ENCODE assay signal across 12 mouse cellular contexts in genomic region chr4:46445237-46445945, GRCm38 (mm10). TPM values are rescaled to one million over a fixed set of nuclear protein-coding genes. Genes with fewer than 3 reads are reported as not detected.
DNase-seq lines count a peak whose midpoint lies in the region; ATAC-seq and TF ChIP-seq lines count a peak whose summit lies in the region.
"Had no signal": no experiment of that assay in that cellular context is flagged by ENCODE, and none has a peak within 500 bp of the region (broad histone marks: within the 10 kb centered on the region; RNA-seq: fewer than 3 reads in every experiment).

No protein-coding gene starts in this region.

- TF ChIP-seq POLR2A in cerebellum, adult 2 months (IDR thresholded peaks at IDR 0.05; ENCODE audit: borderline replicate concordance, insufficient read depth, low read length), result no peak; the same call in 1 of the 2 replicates

- no peaks in the 10 kb centered on the region for H3K36me3 ChIP-seq in kidney, embryonic 16.5 days (ENCODE audit: insufficient read depth, low read length)
- no peaks in the 10 kb centered on the region for H3K36me3 ChIP-seq in intestine, postnatal 0 days (ENCODE audit: control insufficient read depth, insufficient read depth)
- H3K36me3 ChIP-seq: heart, embryonic 12.5 days had no signal

- no peak overlapping the region for H3K4me2 ChIP-seq in kidney, embryonic 16.5 days (replicated peaks; ENCODE audit: low read depth, low read length)
- H3K4me2 ChIP-seq in intestine, postnatal 0 days (replicated peaks; ENCODE audit: low read depth), result no peak overlapping the region
- H3K4me2 ChIP-seq: heart, embryonic 12.5 days had no signal

- ATAC-seq in kidney, embryonic 16.5 days (ENCODE audit: low FRiP score, low TSS enrichment), result peak; percentile 39; the same call in 1 of the 2 replicates
- peak; percentile 72 for ATAC-seq in intestine, postnatal 0 days
- ATAC-seq: CD4-positive, CD25-positive, alpha-beta regulatory T cell, adult 4 months had no signal

- 0 out of 2 replicates have a peak overlapping the region, but pooled peaks have one; percentile 31 for H3K9ac ChIP-seq in kidney, embryonic 16.5 days (replicated peaks; ENCODE audit: low read length)
- no peak overlapping the region for H3K9ac ChIP-seq in intestine, postnatal 0 days (ENCODE audit: low read depth, low read length)
- H3K9ac ChIP-seq: heart, embryonic 12.5 days had no signal

- no peak for TF ChIP-seq CTCF in cerebellum, adult 2 months (IDR thresholded peaks at IDR 0.05; ENCODE audit: borderline replicate concordance, insufficient read depth, low read depth, low read length)
- TF ChIP-seq CTCF in intestine, postnatal 0 days (IDR thresholded peaks at IDR 0.05; ENCODE audit: low read depth), result no peak

- DNase-seq in kidney, adult 9 months, result no peak
- DNase-seq in ES-CJ7 (ENCODE audit: low read depth, low spot score), result peak; percentile 29
- DNase-seq in cerebellum, adult 2 months, result peak; percentile 80 to 89
- no peak for DNase-seq in testis, postnatal 14 days (ENCODE audit: low spot score)
- no peak for DNase-seq in right cerebral cortex, adult 18-20 months
- no peak for DNase-seq in embryo, embryonic 11 days
- DNase-seq: kidney, adult 2 months had no signal

- H3K27me3 ChIP-seq in kidney, embryonic 16.5 days (ENCODE audit: insufficient read depth, low read length), result no peaks in the 10 kb centered on the region
- no peaks in the 10 kb centered on the region for H3K27me3 ChIP-seq in cerebellum, adult 2 months (ENCODE audit: control insufficient read depth, insufficient read depth, low read length)
- H3K27me3 ChIP-seq in intestine, postnatal 0 days (replicated peaks; ENCODE audit: control insufficient read depth, insufficient read depth, low read length), result no peaks in the 10 kb centered on the region
- H3K27me3 ChIP-seq: heart, embryonic 12.5 days had no signal

- no peak overlapping the region for H3K4me3 ChIP-seq in kidney, embryonic 16.5 days (ENCODE audit: low read length)
- peak overlapping the region; percentile 1 for H3K4me3 ChIP-seq in cerebellum, adult 2 months (replicated peaks; ENCODE audit: insufficient read depth, low read depth, low read length)
- H3K4me3 ChIP-seq in intestine, postnatal 0 days (ENCODE audit: low read depth, low read length), result no peak overlapping the region
- H3K4me3 ChIP-seq: heart, embryonic 12.5 days had no signal

- WGBS in kidney, embryonic 16.5 days, result 35% methylated on average over 9 of the region's 9 CpGs
- 11% methylated on average over 9 of the region's 9 CpGs for WGBS in cerebellum, adult 2 months
- WGBS in intestine, postnatal 0 days, result 41% methylated on average over 9 of the region's 9 CpGs

- peaks cover 3% of the 10 kb centered on the region; the same call in 1 of the 2 replicates for H3K4me1 ChIP-seq in kidney, embryonic 16.5 days (ENCODE audit: insufficient read depth, low read length)
- H3K4me1 ChIP-seq in cerebellum, adult 2 months (ENCODE audit: control insufficient read depth, insufficient read depth, low read length), result peaks cover 28% of the 10 kb centered on the region
- 0 out of 2 replicates have a peak, but pooled peaks cover under 1% of the 10 kb centered on the region for H3K4me1 ChIP-seq in intestine, postnatal 0 days (replicated peaks; ENCODE audit: control insufficient read depth, insufficient read depth, low read length)

- H3K9me3 ChIP-seq in kidney, embryonic 16.5 days (ENCODE audit: low read length), result no peaks in the 10 kb centered on the region
- no peaks in the 10 kb centered on the region for H3K9me3 ChIP-seq in intestine, postnatal 0 days (ENCODE audit: control insufficient read depth)
- H3K9me3 ChIP-seq: heart, embryonic 12.5 days had no signal

- H3K27ac ChIP-seq in kidney, embryonic 16.5 days (ENCODE audit: low read length), result no peak overlapping the region
- H3K27ac ChIP-seq in cerebellum, adult 2 months (ENCODE audit: insufficient read depth, low read length), result peak overlapping the region; percentile 94
- no peak overlapping the region; the same call in 1 of the 2 replicates for H3K27ac ChIP-seq in intestine, postnatal 0 days (ENCODE audit: low read depth, low read length)
- H3K27ac ChIP-seq: macrophage had no signal

RNA-seq across cellular contexts. Expression of gene Anp32b, which starts 5.3 kb away (rescaled TPM):
- 284 and 308 TPM in 2 replicates for polyA plus RNA-seq in kidney, embryonic 16.5 days (2015; fragmentation: Nextera tagmentation; extraction: Ambion mirVana)
- 44.9 and 51.8 TPM in 2 replicates for polyA plus RNA-seq in cerebellum, adult 2 months (2012; rRNA removed)
- polyA plus RNA-seq in intestine, postnatal 0 days (2015; fragmentation: Nextera tagmentation; extraction: Ambion mirVana), result 98.5 and 105 TPM in 2 replicates

RNA-seq across cellular contexts. Expression of gene Hemgn, which starts 32.1 kb away (rescaled TPM):
- 1.4 and 1.5 TPM in 2 replicates for polyA plus RNA-seq in kidney, embryonic 16.5 days (2015; fragmentation: Nextera tagmentation; extraction: Ambion mirVana)
- polyA plus RNA-seq in cerebellum, adult 2 months (2012; rRNA removed), result 0.14 and 0.16 TPM in 2 replicates
- polyA plus RNA-seq in intestine, postnatal 0 days (2015; fragmentation: Nextera tagmentation; extraction: Ambion mirVana), result 0.21 and 0.22 TPM in 2 replicates
- polyA plus RNA-seq: macrophage had no signal

RNA-seq across cellular contexts. Expression of gene Nans, which starts 43.7 kb away (rescaled TPM):
- polyA plus RNA-seq in kidney, embryonic 16.5 days (2015; fragmentation: Nextera tagmentation; extraction: Ambion mirVana), result 75.7 and 78.5 TPM in 2 replicates
- 29.0 and 30.3 TPM in 2 replicates for polyA plus RNA-seq in cerebellum, adult 2 months (2012; rRNA removed)
- 67.4 and 81.3 TPM in 2 replicates for polyA plus RNA-seq in intestine, postnatal 0 days (2015; fragmentation: Nextera tagmentation; extraction: Ambion mirVana)

RNA-seq across cellular contexts. Expression of gene Trmo, which starts 56.2 kb away (rescaled TPM):
- polyA plus RNA-seq in kidney, embryonic 16.5 days (2015; fragmentation: Nextera tagmentation; extraction: Ambion mirVana), result 11.8 and 12.3 TPM in 2 replicates
- 7.7 and 8.1 TPM in 2 replicates for polyA plus RNA-seq in cerebellum, adult 2 months (2012; rRNA removed)
- polyA plus RNA-seq in intestine, postnatal 0 days (2015; fragmentation: Nextera tagmentation; extraction: Ambion mirVana), result 5.9 and 7.0 TPM in 2 replicates

Comparison
In these comparisons a context has a peak if more than half of its experiments do, and no peak if none do; other contexts are left out.
1. DNase-seq: peak in ES-CJ7 (single experiment) and cerebellum, adult 2 months (2 of 2); none in kidney, adult 9 months (single experiment), testis, postnatal 14 days (single experiment), right cerebral cortex, adult 18-20 months (single experiment) and embryo, embryonic 11 days (single experiment).